Mouse (Mus musculus): ENCODE data around the gene Lgals7. TPM values are rescaled to one million over a fixed set of nuclear protein-coding genes. Genes with fewer than 3 reads are reported as not detected.

Lgals7 gene
- not detected in 2 replicates for total RNA-seq (2017)

- ATAC-seq (ENCODE audit: extremely low read depth, insufficient number of reproducible peaks, low FRiP score, poor library complexity, severe bottlenecking) = no peak
Observed at GRCm38 (mm10) chr7:28863540-28863939, at the start of gene Lgals7. Gene Lgals7, plus strand, starts transcription at chr7:28863853.

GRCm38 (mm10) chr7:28814306-28815034, 49.2 kb upstream of the Lgals7 start:
- ATAC-seq (ENCODE audit: extremely low read depth, insufficient number of reproducible peaks, low FRiP score, poor library complexity, severe bottlenecking) = no peak

GRCm38 (mm10) chr7:28815230-28815629, 48.4 kb upstream of the Lgals7 start:
- no peak for ATAC-seq (ENCODE audit: extremely low read depth, insufficient number of reproducible peaks, low FRiP score, poor library complexity, severe bottlenecking)

- ATAC-seq (ENCODE audit: extremely low read depth, insufficient number of reproducible peaks, low FRiP score, poor library complexity, severe bottlenecking) = peak; percentile 79
Observed at GRCm38 (mm10) chr7:28816201-28816600, 47.5 kb upstream of the Lgals7 start.

- ATAC-seq (ENCODE audit: extremely low read depth, insufficient number of reproducible peaks, low FRiP score, poor library complexity, severe bottlenecking) = no peak
Observed at GRCm38 (mm10) chr7:28816920-28817319, 46.7 kb upstream of the Lgals7 start.

GRCm38 (mm10) chr7:28817524-28817923, 46.1 kb upstream of the Lgals7 start:
- ATAC-seq (ENCODE audit: extremely low read depth, insufficient number of reproducible peaks, low FRiP score, poor library complexity, severe bottlenecking) = no peak

- no peak for ATAC-seq (ENCODE audit: extremely low read depth, insufficient number of reproducible peaks, low FRiP score, poor library complexity, severe bottlenecking)
Observed at GRCm38 (mm10) chr7:28817957-28818356, 45.7 kb upstream of the Lgals7 start.

GRCm38 (mm10) chr7:28818436-28818835, 45.2 kb upstream of the Lgals7 start:
- ATAC-seq (ENCODE audit: extremely low read depth, insufficient number of reproducible peaks, low FRiP score, poor library complexity, severe bottlenecking) = no peak

GRCm38 (mm10) chr7:28818861-28819452, 44.7 kb upstream of the Lgals7 start:
- ATAC-seq (ENCODE audit: extremely low read depth, insufficient number of reproducible peaks, low FRiP score, poor library complexity, severe bottlenecking) = no peak

GRCm38 (mm10) chr7:28819571-28819970, 44.1 kb upstream of the Lgals7 start:
- no peak for ATAC-seq (ENCODE audit: extremely low read depth, insufficient number of reproducible peaks, low FRiP score, poor library complexity, severe bottlenecking)

GRCm38 (mm10) chr7:28820358-28821260, 43.0 kb upstream of the Lgals7 start:
- no peak for ATAC-seq (ENCODE audit: extremely low read depth, insufficient number of reproducible peaks, low FRiP score, poor library complexity, severe bottlenecking)

- ATAC-seq (ENCODE audit: extremely low read depth, insufficient number of reproducible peaks, low FRiP score, poor library complexity, severe bottlenecking) = no peak
Observed at GRCm38 (mm10) chr7:28821261-28821831, 42.3 kb upstream of the Lgals7 start.

- ATAC-seq (ENCODE audit: extremely low read depth, insufficient number of reproducible peaks, low FRiP score, poor library complexity, severe bottlenecking) = no peak
Observed at GRCm38 (mm10) chr7:28822556-28822955, 41.1 kb upstream of the Lgals7 start.

- no peak for ATAC-seq (ENCODE audit: extremely low read depth, insufficient number of reproducible peaks, low FRiP score, poor library complexity, severe bottlenecking)
Observed at GRCm38 (mm10) chr7:28822993-28823903, 40.4 kb upstream of the Lgals7 start.

GRCm38 (mm10) chr7:28823932-28824331, 39.7 kb upstream of the Lgals7 start:
- ATAC-seq (ENCODE audit: extremely low read depth, insufficient number of reproducible peaks, low FRiP score, poor library complexity, severe bottlenecking) = no peak

GRCm38 (mm10) chr7:28824941-28825685, 38.5 kb upstream of the Lgals7 start, which contains the start of gene Ech1:
Gene Ech1, plus strand, starts transcription at chr7:28825217.
- ATAC-seq (ENCODE audit: extremely low read depth, insufficient number of reproducible peaks, low FRiP score, poor library complexity, severe bottlenecking) = peak; percentile 98

- no peak for ATAC-seq (ENCODE audit: extremely low read depth, insufficient number of reproducible peaks, low FRiP score, poor library complexity, severe bottlenecking)
Observed at GRCm38 (mm10) chr7:28825686-28826401, 37.8 kb upstream of the Lgals7 start.

All from neutrophil, adult 5-6 weeks (primary cell).